Mouse (Mus musculus) lung, postnatal 36 days (tissue): ENCODE measurements at regions not wholly inside any gene's neighbourhood (a gene's known extent, or its start where the extent isn't known, plus 50 kb on each side); places are given as distances from the start of the nearest gene placed in this dataset.
A peak's percentile ranks its signal among the peaks of the same experiment; 100 is the strongest.

Experiments used
- DNase-seq: peaks from one replicate; pipeline ENCODE4 v3.0.0; 2022; ENCODE audit warnings: mixed read lengths

DNA sequence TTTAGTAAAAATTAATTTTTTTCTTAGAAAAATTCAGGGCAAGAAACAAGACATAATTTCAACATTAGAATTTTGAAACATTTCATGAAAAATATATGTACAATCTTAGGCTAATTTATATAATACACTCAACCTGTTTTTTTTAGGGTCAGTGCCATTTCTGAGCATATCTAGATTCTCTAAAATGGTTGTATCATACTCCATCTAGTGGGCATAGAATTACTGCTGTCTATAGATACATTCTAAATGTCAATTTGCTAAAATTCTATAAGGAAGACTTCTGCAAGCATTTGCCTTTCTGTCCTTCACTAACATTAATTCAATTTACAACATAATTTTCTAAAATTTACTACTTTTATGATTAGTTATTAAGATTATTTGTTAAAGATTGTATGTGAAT is 507.7 kb downstream of the Zbbx start:
- no peak for DNase-seq

DNA sequence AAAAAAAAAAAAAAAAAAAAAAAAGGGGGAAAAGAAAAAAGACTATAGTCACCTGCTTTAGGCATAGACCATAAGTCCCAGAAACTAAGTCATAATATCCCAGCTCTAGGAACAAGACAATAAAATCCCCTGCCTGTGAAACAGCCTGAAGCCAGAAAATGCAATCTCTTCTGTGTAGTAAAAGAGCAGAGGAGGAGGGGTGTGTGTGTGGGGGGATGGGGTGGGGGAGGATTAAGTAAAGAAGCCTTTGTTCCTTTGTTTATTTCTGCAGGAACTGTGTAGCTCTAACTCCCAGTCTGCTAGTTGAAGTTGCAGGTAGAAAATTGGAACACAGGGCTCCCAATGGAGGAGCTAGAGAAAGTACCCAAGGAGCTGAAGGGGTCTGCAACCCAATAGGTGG is 532.2 kb downstream of the Zbbx start:
- no peak for DNase-seq

DNA sequence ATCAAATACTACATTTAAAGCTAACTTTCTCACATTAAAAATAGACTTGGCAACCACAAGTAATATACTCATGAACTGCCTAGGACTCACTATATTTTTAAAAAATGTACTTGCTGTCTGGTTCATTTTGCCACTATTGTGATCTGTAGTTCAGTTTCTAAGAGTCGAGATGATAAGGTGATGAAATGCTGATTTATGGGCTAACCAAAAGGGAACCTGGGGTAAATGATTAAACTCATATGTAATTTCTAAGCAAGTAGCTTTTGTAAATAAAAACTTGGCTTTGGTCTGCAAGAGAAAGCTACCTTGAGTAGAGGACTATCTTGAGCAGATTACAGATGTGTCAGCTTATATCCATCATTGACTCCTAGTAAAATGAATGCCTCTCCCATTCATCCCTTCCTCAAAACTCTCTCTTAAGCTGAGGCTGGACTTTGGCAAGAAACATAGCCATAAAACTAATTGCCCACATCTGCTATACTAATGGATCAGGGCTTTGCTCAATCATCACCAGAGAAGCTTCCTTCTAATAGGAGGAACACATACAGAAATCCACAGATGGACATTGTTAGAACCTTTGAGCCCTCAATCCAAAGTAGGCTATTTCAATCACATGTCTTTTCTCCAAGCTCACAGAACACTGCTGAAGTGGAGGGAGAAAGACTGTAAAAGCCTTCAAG is 563.4 kb downstream of the Zbbx start:
- no peak for DNase-seq

DNA sequence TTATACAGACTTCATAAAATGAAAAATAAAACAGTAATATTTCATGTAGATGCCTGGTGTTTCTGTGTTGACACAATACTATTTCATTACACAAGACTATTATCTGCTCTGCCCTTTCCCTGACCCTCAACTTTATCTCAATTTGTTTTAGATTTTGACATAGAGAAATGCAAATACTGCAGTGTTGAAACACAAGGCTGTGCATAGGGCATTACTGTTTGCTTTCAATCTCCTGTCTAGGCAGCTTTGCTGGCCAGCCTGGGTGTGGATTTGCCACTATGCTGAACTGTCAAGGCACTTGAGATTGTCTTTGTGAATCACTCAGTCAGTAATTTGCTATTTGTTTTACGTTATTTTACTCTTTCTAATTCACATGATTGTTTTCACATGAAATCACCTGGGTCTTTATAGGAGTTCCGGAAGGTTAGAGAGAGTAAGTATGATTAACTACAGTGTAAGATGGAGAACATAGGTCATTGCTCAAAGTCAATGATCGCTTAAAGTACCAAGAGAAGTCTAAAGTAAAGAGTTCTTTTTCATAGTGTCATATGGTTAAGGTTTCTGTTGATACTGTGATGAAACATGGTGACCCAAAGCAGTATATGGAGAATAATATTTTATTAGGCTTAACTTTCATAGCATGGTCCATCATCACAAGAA is 576.0 kb downstream of the Zbbx start:
- DNase-seq = peak; percentile 13

DNA sequence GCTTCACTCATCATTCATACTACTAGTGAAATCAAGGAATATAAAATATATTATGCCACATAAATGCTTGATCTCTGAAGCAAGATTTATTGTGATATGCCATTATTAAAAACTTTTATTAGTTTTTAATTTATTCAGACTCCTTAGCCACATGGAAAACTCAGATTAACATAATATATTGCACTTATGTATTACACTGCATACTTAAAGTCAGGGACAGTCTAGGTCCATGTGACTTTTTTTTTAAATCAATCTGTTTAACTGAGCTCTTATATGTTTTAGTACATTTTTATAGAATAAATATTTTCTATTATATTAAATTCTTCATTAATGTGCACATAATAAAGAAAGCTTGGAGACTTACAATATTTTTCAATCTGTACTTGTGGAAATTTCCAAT is 599.7 kb downstream of the Zbbx start:
- DNase-seq = no peak

DNA sequence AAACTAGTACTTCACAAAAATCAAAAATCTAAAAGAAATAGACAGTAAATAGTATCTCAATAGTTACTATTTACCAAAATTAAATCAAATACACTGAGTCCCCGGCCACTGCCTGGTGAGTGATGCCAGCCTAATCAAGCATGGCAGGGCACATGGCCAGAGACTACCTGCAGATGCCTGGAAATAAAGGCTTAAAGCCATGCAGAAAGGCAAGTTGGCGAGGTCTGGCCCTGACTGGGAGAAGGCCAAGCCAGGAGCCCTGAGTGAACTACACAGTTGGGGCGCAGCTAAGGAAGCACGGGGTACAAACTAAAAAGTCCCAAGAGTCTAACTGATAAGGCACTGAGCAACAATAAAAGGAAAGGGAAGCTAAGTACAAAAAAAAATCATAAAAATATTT is 630.0 kb downstream of the Zbbx start:
- no peak for DNase-seq

DNA sequence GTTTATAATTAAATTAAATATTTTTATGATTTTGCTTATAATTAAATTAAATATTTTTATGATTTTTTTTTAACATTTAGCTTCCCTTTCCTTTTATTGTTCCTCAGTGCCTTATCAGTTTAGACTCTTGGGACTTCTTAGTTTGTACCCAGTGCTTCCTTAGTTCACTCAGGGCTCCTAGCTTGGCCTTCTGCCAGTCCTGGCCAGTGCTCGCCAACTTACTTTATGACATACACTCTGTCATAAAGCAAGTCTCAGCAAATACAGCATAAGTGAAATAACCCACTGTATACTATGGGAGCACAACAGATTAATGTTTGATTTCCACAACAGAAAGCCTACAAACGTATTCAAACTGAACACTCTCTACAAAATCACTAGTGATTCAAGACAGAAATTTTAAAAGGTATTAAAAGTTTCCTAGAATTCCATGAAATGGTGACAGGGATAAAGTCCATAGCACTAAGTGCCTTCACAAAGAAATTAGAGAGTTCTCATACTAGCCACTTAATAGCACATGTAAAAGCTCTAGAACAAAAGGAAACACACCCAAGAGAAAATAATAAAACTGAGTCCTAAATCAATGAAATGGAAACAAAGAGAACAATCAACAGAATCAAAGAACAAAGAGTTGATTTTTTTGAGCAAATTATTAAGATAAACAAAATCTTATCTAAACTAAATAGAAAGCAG is 630.7 kb downstream of the Zbbx start:
- peak; percentile 19 for DNase-seq

DNA sequence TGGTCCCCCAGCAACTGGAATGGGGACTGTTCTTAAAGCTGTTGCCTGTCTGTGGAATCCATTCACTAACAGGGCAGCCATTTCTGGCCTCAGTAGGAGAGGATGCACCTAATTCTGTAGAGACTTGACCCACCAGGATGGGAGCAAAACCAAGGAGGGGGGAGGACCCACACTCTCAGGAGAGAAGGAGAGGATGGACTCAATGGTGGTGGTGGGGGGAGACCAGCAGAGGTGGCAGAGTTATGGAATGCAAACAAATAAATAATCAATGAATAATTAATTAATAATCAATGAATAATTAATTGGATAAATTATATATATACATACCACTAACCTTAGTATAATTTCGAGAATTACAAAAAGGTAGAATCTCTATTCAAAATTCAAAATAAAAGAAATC is 681.1 kb downstream of the Zbbx start:
- no peak for DNase-seq
